Mouse (Mus musculus) liver, embryonic 16.5 days (tissue): ENCODE measurements around the gene Tmem150a. TPM values are rescaled to one million over a fixed set of nuclear protein-coding genes. Genes with fewer than 3 reads are reported as not detected.

Experiments used
- ATAC-seq: fragments of 200-750 bp; cut with Nextera tagmentation; 2 replicates; pipeline ENCODE4 v1.8.0; 2017; ENCODE audit warnings: low read depth, mild to moderate bottlenecking, moderate number of reproducible peaks, moderate library complexity
- H3K27ac ChIP-seq: fragments of 300-500 bp; sonication (generic); 2 replicates; pipeline ENCODE4 v1.5.1; 2014; ENCODE audit warnings: mild to moderate bottlenecking, low read length
- H3K27me3 ChIP-seq: fragments of 300-500 bp; sonication (generic); 2 replicates; pipeline ENCODE4 v1.6.1; 2014; ENCODE audit warnings: low read depth, low read length, mixed read lengths; ENCODE audit not compliant: control insufficient read depth, insufficient read depth
- H3K36me3 ChIP-seq: fragments of 300-500 bp; sonication (generic); 2 replicates; pipeline ENCODE4 v1.6.1; 2014; ENCODE audit warnings: mild to moderate bottlenecking; ENCODE audit not compliant: control insufficient read depth, insufficient read depth
- H3K4me1 ChIP-seq: fragments of 300-500 bp; sonication (generic); 2 replicates; pipeline ENCODE4 v1.6.1; 2014; ENCODE audit warnings: low read depth, low read length, mixed read lengths; ENCODE audit not compliant: control insufficient read depth
- H3K4me2 ChIP-seq: fragments of 300-500 bp; sonication (generic); 2 replicates; pipeline ENCODE4 v1.6.1; 2014; ENCODE audit warnings: low read depth, low read length, mixed read lengths
- H3K4me3 ChIP-seq: fragments of 300-500 bp; sonication (generic); 2 replicates; pipeline ENCODE4 v1.5.1; 2014; ENCODE audit warnings: low read depth, mild to moderate bottlenecking, low read length
- H3K9ac ChIP-seq: fragments of 300-500 bp; sonication (generic); 2 replicates; pipeline ENCODE4 v1.6.1; 2014; ENCODE audit warnings: low read depth, low read length
- H3K9me3 ChIP-seq: fragments of 300-500 bp; sonication (generic); replicated peaks from 2 replicates; pipeline ENCODE4 v1.6.1; 2016; ENCODE audit warnings: low read length; ENCODE audit not compliant: control insufficient read depth
- WGBS: fragments of 180-500 bp; shearing (Covaris S2); extraction: QIAGEN DNeasy Blood & Tissue Kit; methylation state at CpG from one replicate; pipeline ENCODE4 v1.1.7; 2014; ENCODE audit not compliant: insufficient replicate concordance; 5-methylcytosine and 5-hydroxymethylcytosine counted together
- polyA plus RNA-seq: library from polyadenylated mRNA; unstranded; fragments of >200 nt; fragmentation: Nextera tagmentation; extraction: Ambion mirVana; gene quantifications from 2 replicates; pipeline ENCODE4 v1.2.1, GENCODE M21; 2015

The Tmem150a gene
- polyA plus RNA-seq, 1 experiment from 2014 or later: 59.7 TPM

GRCm38 (mm10) chr6:72386561-72386960 is 31.3 kb downstream of the Tmem150a start:
- no peak for ATAC-seq
- peaks cover 66% of the 10 kb centered on the region for H3K4me1 ChIP-seq
- no peaks in the 10 kb centered on the region for H3K9me3 ChIP-seq
- H3K4me3 ChIP-seq: no peak overlapping the region
- no peak overlapping the region for H3K4me2 ChIP-seq
- H3K9ac ChIP-seq: no peak overlapping the region
- peaks cover 29% of the 10 kb centered on the region for H3K36me3 ChIP-seq
- no peak overlapping the region for H3K27ac ChIP-seq
- H3K27me3 ChIP-seq: no peaks in the 10 kb centered on the region
- 82% methylated on average over 2 of the region's 2 CpGs for WGBS

- Histone ChIP-seq H3K36me3 (peaks cover 29% of the 10 kb centered on the region), H3K4me2 (peak overlapping the region; percentile 86), H3K4me3 (peak overlapping the region; percentile 85), H3K27me3 (no peaks in the 10 kb centered on the region), H3K27ac (peak overlapping the region; percentile 100), H3K9me3 (no peaks in the 10 kb centered on the region), H3K9ac (peak overlapping the region; percentile 95), H3K4me1 (peaks cover 57% of the 10 kb centered on the region)
- WGBS: 62% methylated on average over 3 of the region's 3 CpGs
- ATAC-seq: no peak
Measured at GRCm38 (mm10) chr6:72387816-72388215, 32.6 kb downstream of the Tmem150a start.

- peak overlapping the region; percentile 100 for H3K27ac ChIP-seq
- H3K9ac ChIP-seq: peak overlapping the region; percentile 95
- ATAC-seq: no peak
- H3K27me3 ChIP-seq: no peaks in the 10 kb centered on the region
- 52% methylated on average over 10 of the region's 10 CpGs for WGBS
- H3K4me3 ChIP-seq: peak overlapping the region; percentile 85
- H3K4me2 ChIP-seq: peak overlapping the region; percentile 86
- H3K9me3 ChIP-seq: no peaks in the 10 kb centered on the region
- peaks cover 57% of the 10 kb centered on the region for H3K4me1 ChIP-seq
- peaks cover 29% of the 10 kb centered on the region for H3K36me3 ChIP-seq
Measured at GRCm38 (mm10) chr6:72388266-72388665, 33.0 kb downstream of the Tmem150a start.

GRCm38 (mm10) chr6:72388791-72389329 is 33.6 kb downstream of the Tmem150a start:
- no peak for ATAC-seq
- peaks cover 55% of the 10 kb centered on the region for H3K4me1 ChIP-seq
- H3K9ac ChIP-seq: peak overlapping the region; percentile 95
- H3K27ac ChIP-seq: peak overlapping the region; percentile 100
- peak overlapping the region; percentile 85 for H3K4me3 ChIP-seq
- H3K27me3 ChIP-seq: no peaks in the 10 kb centered on the region
- H3K36me3 ChIP-seq: peaks cover 29% of the 10 kb centered on the region
- WGBS: 38% methylated on average over 6 of the region's 6 CpGs
- H3K4me2 ChIP-seq: peak overlapping the region; percentile 86
- H3K9me3 ChIP-seq: no peaks in the 10 kb centered on the region

GRCm38 (mm10) chr6:72389471-72389940 is 34.3 kb downstream of the Tmem150a start:
- Histone ChIP-seq H3K27ac (peak overlapping the region; percentile 100), H3K9me3 (no peaks in the 10 kb centered on the region), H3K27me3 (no peaks in the 10 kb centered on the region), H3K4me2 (peak overlapping the region; percentile 86), H3K9ac (peak overlapping the region; percentile 95), H3K36me3 (peaks cover 23% of the 10 kb centered on the region), H3K4me1 (peaks cover 48% of the 10 kb centered on the region), H3K4me3 (peak overlapping the region; percentile 85)
- peak; percentile 89 for ATAC-seq
- 2% methylated on average over 13 of the region's 13 CpGs for WGBS

GRCm38 (mm10) chr6:72389941-72390771 is 34.9 kb downstream of the Tmem150a start, which contains the start of gene Vamp8:
TSS of gene Vamp8 (minus strand) at chr6:72390703.
- Histone ChIP-seq H3K27me3 (no peaks in the 10 kb centered on the region), H3K9me3 (no peaks in the 10 kb centered on the region), H3K36me3 (peaks cover 17% of the 10 kb centered on the region), H3K4me2 (peak within 1 kb of the TSS; percentile 86), H3K4me3 (peak within 1 kb of the TSS; percentile 85), H3K4me1 (peaks cover 42% of the 10 kb centered on the region), H3K9ac (peak within 1 kb of the TSS; percentile 95), H3K27ac (peak within 1 kb of the TSS; percentile 100)
- peak; percentile 58 for ATAC-seq
- WGBS: 0% methylated on average over 33 of the region's 33 CpGs

GRCm38 (mm10) chr6:72390795-72391521 is 35.7 kb downstream of the Tmem150a start:
- H3K9ac ChIP-seq: peak overlapping the region; percentile 95

GRCm38 (mm10) chr6:72392341-72392740 is 37.1 kb downstream of the Tmem150a start:
- Histone ChIP-seq H3K27ac (no peak overlapping the region), H3K36me3 (peaks cover 8% of the 10 kb centered on the region), H3K4me1 (peaks cover 33% of the 10 kb centered on the region), H3K27me3 (no peaks in the 10 kb centered on the region), H3K9me3 (no peaks in the 10 kb centered on the region), H3K4me3 (no peak overlapping the region), H3K4me2 (peak overlapping the region; percentile 86), H3K9ac (no peak overlapping the region)
- no peak for ATAC-seq
- 85% methylated on average over 5 of the region's 5 CpGs for WGBS

More at GRCm38 (mm10) chr6:72390795-72391521, 35.7 kb downstream of the Tmem150a start:
- Histone ChIP-seq H3K4me3 (peak overlapping the region; percentile 85), H3K27me3 (no peaks in the 10 kb centered on the region), H3K9me3 (no peaks in the 10 kb centered on the region), H3K36me3 (peaks cover 13% of the 10 kb centered on the region), H3K4me1 (peaks cover 35% of the 10 kb centered on the region), H3K4me2 (peak overlapping the region; percentile 86), H3K27ac (peak overlapping the region; percentile 100)
- 4% methylated on average over 11 of the region's 12 CpGs for WGBS
- ATAC-seq: peak; percentile 61
